Mouse (Mus musculus): ENCODE measurements at regions not wholly inside any gene's neighbourhood (a gene's known extent, or its start where the extent isn't known, plus 50 kb on each side); places are given as distances from the start of the nearest gene placed in this dataset.

GRCm38 (mm10) chr2:48589709-48590108 lies 224.2 kb upstream of the Acvr2a start:
- TF ChIP-seq CTCF (IDR thresholded peaks at IDR 0.05; ENCODE audit: low read depth) (no peak), EP300 (IDR thresholded peaks at IDR 0.05; ENCODE audit: low read depth) (no peak)

Measured in liver, postnatal 0 days (tissue).